Mouse (Mus musculus) erythroblast, embryonic 14.5 days (primary cell): ENCODE data around the gene Rrp9. TPM values are rescaled to one million over a fixed set of nuclear protein-coding genes. Genes with fewer than 3 reads are reported as not detected.

Experiments
- H3K27me3 ChIP-seq: 2 replicates; pipeline ENCODE4 v1.6.1; 2012; ENCODE audit warnings: inconsistent platforms; ENCODE audit not compliant: control insufficient read depth
- H3K36me3 ChIP-seq: 2 replicates; pipeline ENCODE4 v1.6.1; 2012; ENCODE audit warnings: mild to moderate bottlenecking, inconsistent platforms; ENCODE audit not compliant: control insufficient read depth
- H3K4me1 ChIP-seq: 2 replicates; pipeline ENCODE4 v1.6.1; 2012; ENCODE audit warnings: inconsistent platforms; ENCODE audit not compliant: control insufficient read depth
- H3K4me3 ChIP-seq: replicated peaks from 2 replicates; pipeline ENCODE3; 2012; ENCODE audit warnings: moderate library complexity, mild to moderate bottlenecking, inconsistent platforms
- H3K9me3 ChIP-seq: 2 replicates; pipeline ENCODE4 v1.6.1; 2012; ENCODE audit warnings: low read length, inconsistent platforms, mixed read lengths; ENCODE audit not compliant: control insufficient read depth
- GATA1 ChIP-seq: IDR thresholded peaks from 2 replicates; pipeline ENCODE4 v1.6.1; 2012; ENCODE audit warnings: low read length, inconsistent platforms, mixed read lengths
- TAL1 ChIP-seq: IDR thresholded peaks from 3 replicates; pipeline ENCODE4 v1.6.1; 2012; ENCODE audit warnings: low read length, inconsistent platforms, mixed read lengths
- polyA plus RNA-seq: library from polyadenylated mRNA; stranded (reverse); fragments of >175 nt; gene quantifications from 2 replicates; pipeline ENCODE4 v1.2.3, GENCODE M21; 2012

Gene Rrp9
- polyA plus RNA-seq, 1 experiment = 9.9 TPM

DNA sequence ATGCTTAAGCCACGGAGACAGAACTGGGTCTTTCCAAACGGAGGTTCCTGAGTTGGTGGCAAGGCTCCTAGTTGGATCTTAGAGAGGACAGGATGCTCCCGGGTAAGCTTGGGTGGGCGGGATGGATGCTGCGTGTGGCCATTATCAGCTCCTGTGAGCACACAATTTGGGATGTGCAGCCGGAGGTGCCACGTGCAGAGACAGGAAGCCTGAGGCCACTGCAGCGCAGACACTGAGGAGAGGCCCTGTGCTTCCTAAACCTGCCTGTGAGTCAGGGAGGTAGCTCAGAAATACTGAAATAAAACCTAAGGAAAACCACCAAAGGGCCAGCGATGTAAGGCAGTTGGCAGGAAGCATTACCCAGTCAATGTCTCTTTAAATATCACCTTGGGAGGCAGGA, 6.0 kb upstream of the Rrp9 start:
- Histone ChIP-seq H3K4me3 (no peak overlapping the region), H3K9me3 (no peaks in the 10 kb centered on the region; the same call in 1 of the 2 replicates), H3K36me3 (no peaks in the 10 kb centered on the region), H3K27me3 (peaks cover 16% of the 10 kb centered on the region), H3K4me1 (peaks cover 13% of the 10 kb centered on the region)
- no peak for TF ChIP-seq TAL1

DNA sequence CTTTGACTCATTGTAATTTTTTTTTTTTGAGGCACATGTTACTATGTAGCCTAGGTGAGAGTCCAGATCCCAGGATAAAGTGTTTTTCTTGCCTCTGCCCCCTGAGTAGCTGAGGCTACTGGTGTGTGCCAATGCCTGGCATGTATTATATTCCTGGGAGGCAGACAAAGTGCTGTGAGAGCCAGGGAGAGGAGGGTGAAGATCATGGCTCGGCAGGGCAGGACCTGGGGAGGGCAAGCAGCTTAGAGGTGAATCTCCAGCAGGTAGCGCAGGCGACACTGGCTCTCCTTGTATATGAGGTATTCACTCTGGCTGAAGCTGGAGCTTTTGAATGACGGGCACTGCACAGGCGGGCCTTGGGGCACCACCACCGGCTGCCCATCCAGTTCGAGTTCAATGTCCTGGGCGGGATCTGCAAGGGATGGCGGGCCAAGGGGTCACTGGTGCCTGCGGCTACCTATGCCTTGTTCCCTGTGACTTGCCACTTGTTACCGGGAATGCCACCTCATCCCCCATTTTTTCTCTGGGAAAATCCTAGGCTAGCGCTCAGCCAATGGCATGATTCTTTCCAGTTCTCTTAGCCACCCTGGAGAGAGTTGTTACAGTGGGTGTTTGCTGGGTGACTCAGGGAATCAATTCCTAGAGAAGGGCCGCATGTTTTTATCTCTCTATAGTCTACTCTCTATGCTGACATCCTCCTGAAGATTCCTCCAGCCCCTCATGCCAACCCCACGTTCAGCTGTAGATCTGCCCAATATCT, 4.6 kb upstream of the Rrp9 start:
- peaks cover 2% of the 10 kb centered on the region for H3K27me3 ChIP-seq
- H3K36me3 ChIP-seq = no peaks in the 10 kb centered on the region
- H3K4me3 ChIP-seq = no peak overlapping the region
- TF ChIP-seq TAL1 = no peak
- TF ChIP-seq GATA1 = no peak
- H3K9me3 ChIP-seq = no peaks in the 10 kb centered on the region
- H3K4me1 ChIP-seq = peaks cover 22% of the 10 kb centered on the region

DNA sequence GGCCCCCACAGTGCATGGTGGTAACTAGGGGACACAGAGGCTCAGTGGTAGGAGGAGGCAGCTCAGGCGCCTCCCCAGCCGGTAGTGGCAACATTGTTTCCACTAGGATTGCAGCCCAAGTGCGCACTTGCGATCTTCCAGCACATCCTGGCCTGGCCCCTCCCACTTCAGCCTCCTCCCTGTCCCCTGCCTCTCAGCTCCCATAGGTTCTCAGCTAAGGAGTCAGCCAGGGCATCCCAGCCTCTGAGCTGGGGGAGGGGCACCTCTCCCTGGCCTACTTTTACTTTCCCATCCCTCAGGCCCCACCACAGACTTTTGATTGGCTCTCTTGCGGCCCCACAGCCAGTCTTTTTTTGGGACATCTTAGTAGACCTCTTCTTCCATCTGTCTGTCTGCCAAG, 3.9 kb upstream of the Rrp9 start:
- TF ChIP-seq TAL1 (no peak), GATA1 (no peak)
- no peaks in the 10 kb centered on the region for H3K27me3 ChIP-seq
- H3K4me3 ChIP-seq = no peak overlapping the region
- no peaks in the 10 kb centered on the region for H3K36me3 ChIP-seq
- peaks cover 29% of the 10 kb centered on the region for H3K4me1 ChIP-seq
- no peaks in the 10 kb centered on the region for H3K9me3 ChIP-seq

DNA sequence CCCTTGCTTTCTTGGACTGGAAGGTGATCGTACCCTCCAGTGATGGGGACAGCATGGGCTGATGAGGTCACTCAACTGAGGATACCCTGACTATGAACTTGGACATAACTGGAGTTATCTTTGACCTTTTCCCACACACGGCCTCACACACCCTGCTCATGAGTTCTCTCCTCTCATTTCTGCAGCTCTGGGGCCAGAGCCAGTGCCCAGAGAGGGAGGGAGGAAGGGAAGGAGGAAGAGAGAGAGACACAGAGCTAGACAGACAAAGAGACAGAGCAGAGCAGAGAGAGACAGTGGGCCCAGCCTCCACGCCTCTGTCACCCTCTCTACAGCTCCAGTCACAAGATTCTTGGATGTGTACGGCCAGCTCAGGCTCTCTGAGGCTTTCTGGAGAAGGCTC, 3.4 kb upstream of the Rrp9 start:
- Histone ChIP-seq H3K4me1 (peaks cover 34% of the 10 kb centered on the region), H3K4me3 (no peak overlapping the region), H3K9me3 (no peaks in the 10 kb centered on the region), H3K27me3 (no peaks in the 10 kb centered on the region), H3K36me3 (no peaks in the 10 kb centered on the region)
- TF ChIP-seq TAL1 (no peak), GATA1 (no peak)

DNA sequence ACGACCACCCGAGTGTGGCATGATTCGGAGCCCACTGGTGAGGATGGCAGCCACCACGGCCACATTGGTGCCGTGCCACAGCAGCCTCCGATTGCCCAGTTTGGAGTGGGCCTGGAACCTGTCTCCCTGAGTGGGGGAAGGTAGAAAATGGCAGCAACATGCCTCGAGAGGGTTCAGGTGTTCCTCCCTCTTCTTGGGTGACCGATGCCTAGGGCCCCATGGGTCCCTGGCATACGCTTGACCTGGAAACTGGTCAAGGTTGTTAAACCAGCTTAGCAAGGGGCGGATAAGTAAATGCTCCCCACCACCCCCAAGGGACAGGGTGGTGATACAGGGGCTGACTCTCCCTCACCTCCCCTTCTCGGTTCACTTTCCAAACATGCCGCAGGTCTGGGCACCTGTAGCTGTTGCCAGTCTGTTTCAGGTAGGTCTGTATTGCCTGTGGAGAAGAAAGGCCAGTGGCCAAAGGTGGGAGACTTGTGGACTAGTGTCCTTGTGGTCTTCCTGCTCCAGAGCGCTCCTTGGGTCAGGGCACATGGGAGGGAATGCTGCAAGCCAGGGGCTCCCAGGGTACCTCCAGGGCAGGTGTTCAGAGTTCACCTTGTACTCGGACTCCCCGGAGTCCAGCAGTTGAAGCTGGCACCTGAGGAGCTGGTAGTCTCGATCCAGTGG, 2.5 kb upstream of the Rrp9 start:
- Histone ChIP-seq H3K9me3 (no peaks in the 10 kb centered on the region), H3K36me3 (no peaks in the 10 kb centered on the region), H3K4me3 (no peak overlapping the region), H3K4me1 (peaks cover 42% of the 10 kb centered on the region), H3K27me3 (no peaks in the 10 kb centered on the region)
- TF ChIP-seq GATA1 (no peak), TAL1 (no peak)

DNA sequence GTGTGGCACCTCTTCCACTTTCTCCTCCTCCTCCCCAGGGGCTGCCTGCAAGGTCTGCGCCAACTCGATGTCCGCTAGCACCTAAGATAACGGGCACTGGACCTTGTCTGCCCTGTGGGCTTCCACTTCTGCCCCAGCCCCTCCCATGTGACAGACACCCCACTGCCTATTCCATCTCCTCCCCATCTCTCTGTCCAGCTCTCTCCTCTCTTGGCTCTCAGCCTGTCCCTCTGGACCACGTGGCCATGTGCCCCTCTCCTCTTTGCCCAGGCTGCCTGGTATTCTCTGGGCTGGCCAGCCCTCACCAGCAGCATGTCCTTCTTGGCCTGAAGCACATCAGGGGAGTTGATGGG, 2.0 kb upstream of the Rrp9 start:
- Histone ChIP-seq H3K27me3 (no peaks in the 10 kb centered on the region), H3K36me3 (no peaks in the 10 kb centered on the region), H3K9me3 (no peaks in the 10 kb centered on the region), H3K4me3 (no peak overlapping the region), H3K4me1 (peaks cover 43% of the 10 kb centered on the region)
- no peak for TF ChIP-seq TAL1
- TF ChIP-seq GATA1 = no peak

DNA sequence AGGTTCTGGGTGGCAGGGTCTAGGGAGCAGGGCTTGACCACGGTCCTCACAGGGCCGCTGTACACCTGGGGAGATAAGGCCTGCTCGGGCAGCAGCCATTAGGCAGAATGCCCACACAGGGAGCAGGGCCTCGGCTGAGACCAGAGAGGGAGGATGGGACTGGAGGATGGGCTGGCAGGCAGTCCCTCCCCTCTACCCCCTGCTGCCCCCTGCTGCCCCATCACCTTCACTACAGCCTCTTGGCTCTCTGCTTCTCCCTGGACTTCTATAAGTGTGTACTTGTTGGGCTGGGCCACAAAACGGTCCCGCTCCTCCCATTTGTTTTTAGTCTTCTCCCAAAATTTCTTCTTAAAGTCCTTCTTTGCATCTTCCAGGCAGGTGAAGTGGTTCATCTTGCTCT, 1.3 kb upstream of the Rrp9 start:
- no peaks in the 10 kb centered on the region for H3K27me3 ChIP-seq
- H3K9me3 ChIP-seq = no peaks in the 10 kb centered on the region
- no peak overlapping the region for H3K4me3 ChIP-seq
- peaks cover 2% of the 10 kb centered on the region for H3K36me3 ChIP-seq
- TF ChIP-seq TAL1 (no peak), GATA1 (no peak)
- peaks cover 46% of the 10 kb centered on the region for H3K4me1 ChIP-seq

DNA sequence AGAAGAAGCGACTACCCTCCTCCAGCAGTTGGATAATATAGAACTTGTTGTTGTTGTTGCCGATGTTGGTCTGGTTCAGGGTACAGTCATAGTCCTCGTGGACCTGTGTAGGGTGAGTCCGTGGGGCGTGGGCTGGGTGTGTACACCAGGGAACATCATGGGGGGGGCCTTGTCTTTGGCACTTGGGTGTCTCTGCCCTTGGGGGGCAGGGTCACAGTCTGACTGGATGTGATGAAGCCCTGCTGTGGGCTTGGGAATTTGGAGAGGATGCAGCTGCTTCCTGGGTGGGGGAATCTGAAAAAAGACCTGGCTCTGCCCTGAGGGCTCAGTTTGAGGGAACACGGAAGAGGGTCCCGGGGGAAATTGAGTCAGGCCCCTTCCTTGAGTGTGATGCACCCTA, 717 bp upstream of the Rrp9 start:
- H3K4me1 ChIP-seq = peaks cover 46% of the 10 kb centered on the region
- no peak overlapping the region for H3K4me3 ChIP-seq
- H3K9me3 ChIP-seq = no peaks in the 10 kb centered on the region
- H3K27me3 ChIP-seq = no peaks in the 10 kb centered on the region
- H3K36me3 ChIP-seq = peaks cover 7% of the 10 kb centered on the region
- TF ChIP-seq TAL1 (no peak), GATA1 (no peak)

DNA sequence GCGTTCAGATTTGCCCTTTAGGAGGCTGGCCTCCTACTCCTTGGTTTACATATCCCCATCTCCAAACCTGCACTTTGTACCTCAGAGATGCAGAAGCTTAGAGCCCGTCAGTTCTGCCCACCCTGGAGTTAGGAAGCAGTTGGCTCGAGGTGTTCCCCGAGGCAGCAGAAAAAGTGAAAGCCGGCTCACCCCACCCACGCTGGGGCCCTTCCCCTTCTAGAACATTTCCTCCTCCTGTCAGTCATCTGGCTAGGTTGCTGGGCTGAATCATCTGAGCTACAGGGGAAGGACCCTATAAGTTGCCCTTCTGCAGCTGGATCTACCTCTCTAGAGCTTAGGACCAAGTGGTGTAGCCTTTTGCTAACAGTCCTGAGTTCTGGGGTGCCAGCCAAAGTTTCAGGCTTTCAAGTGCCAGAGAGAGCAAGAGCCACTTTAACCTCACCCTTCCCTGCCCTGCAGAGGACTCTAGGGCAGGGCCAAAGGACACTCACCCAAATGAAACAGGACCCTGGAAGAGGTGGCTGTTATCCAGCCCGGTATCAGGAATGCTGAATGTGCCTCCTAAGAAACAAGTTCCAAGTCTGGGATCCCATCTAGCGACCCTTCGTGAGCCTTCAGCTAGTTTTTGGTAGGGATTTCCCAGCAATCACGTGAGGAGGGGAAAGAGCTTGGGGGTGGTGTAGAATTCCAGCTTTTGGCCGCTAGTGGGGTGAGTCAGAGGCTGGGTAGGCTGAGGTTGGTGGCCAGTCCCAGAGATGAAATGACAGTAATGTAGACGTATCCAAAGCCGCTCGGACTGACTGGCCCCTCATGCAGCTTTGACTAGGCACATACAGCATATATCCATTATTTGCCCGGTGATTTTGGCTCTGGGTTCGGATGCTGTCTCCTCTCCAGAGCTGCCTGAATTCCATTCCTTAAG, 500 bp downstream of the Rrp9 start:
- Histone ChIP-seq H3K4me1 (peaks cover 46% of the 10 kb centered on the region), H3K27me3 (no peaks in the 10 kb centered on the region)

More for the DNA sequence above, 500 bp downstream of the Rrp9 start:
- TF ChIP-seq GATA1 (no peak), TAL1 (no peak)
- H3K36me3 ChIP-seq = peaks cover 20% of the 10 kb centered on the region
- H3K4me3 ChIP-seq = peak overlapping the region; percentile 69
- H3K9me3 ChIP-seq = no peaks in the 10 kb centered on the region
